Mouse (Mus musculus): ENCODE measurements around the gene Isg20l2.

DNA sequence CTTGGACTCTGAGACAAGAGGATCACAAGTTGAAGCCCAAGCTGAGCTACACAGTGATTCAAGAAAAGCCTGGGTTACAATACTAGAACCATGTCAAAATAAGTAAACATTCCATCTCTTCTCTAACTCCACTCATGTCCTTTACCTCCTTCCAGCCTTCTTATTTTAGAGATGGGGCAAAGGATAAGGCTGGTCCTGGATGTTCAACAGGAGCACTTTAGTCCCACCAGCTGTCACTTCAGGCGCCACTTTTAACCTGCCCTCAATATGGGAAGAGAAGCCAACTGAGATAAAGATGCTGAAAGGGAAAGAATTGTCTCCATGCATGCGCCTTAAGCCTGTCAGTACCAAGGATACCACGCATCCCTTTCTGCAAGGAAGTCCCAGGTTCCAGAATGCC, 45.8 kb upstream of the Isg20l2 start:
- no peak for TF ChIP-seq CTCF (IDR thresholded peaks at IDR 0.05; ENCODE audit: borderline replicate concordance, extremely low read depth, insufficient read depth, insufficient read length)
- TF ChIP-seq POLR2A (IDR thresholded peaks at IDR 0.05; ENCODE audit: borderline replicate concordance, extremely low read depth, insufficient read depth, insufficient read length, poor library complexity, severe bottlenecking), result no peak
